Mouse (Mus musculus): ENCODE results near the gene Nlrc3. TPM values are rescaled to one million over a fixed set of nuclear protein-coding genes. Genes with fewer than 3 reads are reported as not detected.
"Not testable (repeated sequence)": the region's sequence is repeated elsewhere in the genome, so short reads cannot be mapped to it uniquely, and the experiment has no call there.

Gene Nlrc3
- polyA plus RNA-seq (2015; fragmentation: Nextera tagmentation; extraction: Ambion mirVana), result 1.5 and 1.7 TPM in 2 replicates

DNA sequence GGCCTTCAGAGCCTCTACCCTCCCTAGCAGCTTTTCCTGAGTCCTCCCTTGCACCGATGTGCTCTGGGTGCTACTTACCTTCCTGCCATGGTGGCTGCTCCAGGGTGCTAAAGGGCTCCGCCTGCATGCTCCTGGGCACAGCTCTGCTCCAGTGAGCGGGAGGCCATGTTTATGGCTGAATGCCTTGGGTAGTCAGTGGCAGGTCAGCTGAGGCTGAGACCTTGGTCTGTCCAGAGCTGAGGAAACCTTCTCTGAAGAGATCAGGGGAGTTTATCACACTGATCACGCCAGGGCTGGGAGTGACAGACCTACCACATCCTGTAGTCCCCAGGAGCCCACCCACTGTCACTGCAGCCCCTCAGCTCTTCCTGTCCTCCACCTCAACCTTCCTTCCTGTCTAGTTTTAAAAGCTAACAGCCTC, at the start of gene Nlrc3:
Gene Nlrc3, minus strand, starts transcription at position 382 of the 421 bp plus-strand sequence.
- Histone ChIP-seq H3K27ac (replicated peaks) (peak within 1 kb of the TSS; percentile 42; the same call in 1 of the 2 replicates), H3K4me3 (no peak within 1 kb of the TSS), H3K4me2 (no peak within 1 kb of the TSS), H3K9me3 (no peaks in the 10 kb centered on the region), H3K27me3 (replicated peaks) (no peaks in the 10 kb centered on the region), H3K36me3 (peaks cover 36% of the 10 kb centered on the region), H3K4me1 (peaks cover 11% of the 10 kb centered on the region), H3K9ac (no peak within 1 kb of the TSS)
- ATAC-seq (ENCODE audit: extremely low read depth, insufficient number of reproducible peaks, low FRiP score, low TSS enrichment), result no peak
- WGBS, result 54% methylated on average over 4 of the region's 4 CpGs

- Histone ChIP-seq H3K4me3 (no peak overlapping the region), H3K27me3 (replicated peaks) (no peaks in the 10 kb centered on the region), H3K9me3 (0 out of 2 replicates have a peak, but pooled peaks cover 3% of the 10 kb centered on the region), H3K4me2 (no peak overlapping the region), H3K36me3 (no peaks in the 10 kb centered on the region), H3K27ac (replicated peaks) (no peak overlapping the region), H3K9ac (no peak overlapping the region), H3K4me1 (no peaks in the 10 kb centered on the region)
- ATAC-seq (ENCODE audit: extremely low read depth, insufficient number of reproducible peaks, low FRiP score, low TSS enrichment), result no peak
- WGBS, result 68% methylated on average over 4 of the region's 4 CpGs
These were observed 46.3 kb upstream of the Nlrc3 start for GRCm38 (mm10) chr16:4022719-4023118.

GRCm38 (mm10) chr16:4021241-4021640, 44.8 kb upstream of the Nlrc3 start:
- ATAC-seq (ENCODE audit: extremely low read depth, insufficient number of reproducible peaks, low FRiP score, low TSS enrichment), result no peak
- Histone ChIP-seq H3K4me3 (no peak overlapping the region), H3K9me3 (0 out of 2 replicates have a peak, but pooled peaks cover 3% of the 10 kb centered on the region), H3K4me2 (no peak overlapping the region), H3K27ac (replicated peaks) (no peak overlapping the region), H3K9ac (no peak overlapping the region), H3K27me3 (replicated peaks) (no peaks in the 10 kb centered on the region), H3K4me1 (no peaks in the 10 kb centered on the region), H3K36me3 (no peaks in the 10 kb centered on the region)
- 68% methylated on average over 1 of the region's 1 CpGs for WGBS

- H3K9ac ChIP-seq; ATAC-seq (ENCODE audit: extremely low read depth, insufficient number of reproducible peaks, low FRiP score, low TSS enrichment); H3K4me2 ChIP-seq; H3K36me3 ChIP-seq; H3K4me1 ChIP-seq; H3K27ac ChIP-seq (replicated peaks); H3K4me3 ChIP-seq; H3K27me3 ChIP-seq (replicated peaks): not testable (repeated sequence)
- peaks cover 10% of the 10 kb centered on the region; the same call in 1 of the 2 replicates for H3K9me3 ChIP-seq
- WGBS, result 74% methylated on average over 6 of the region's 6 CpGs
These were observed 41.0 kb upstream of the Nlrc3 start for GRCm38 (mm10) chr16:4017466-4017865.

- not testable (repeated sequence) for H3K27me3 ChIP-seq (replicated peaks); H3K9ac ChIP-seq; ATAC-seq (ENCODE audit: extremely low read depth, insufficient number of reproducible peaks, low FRiP score, low TSS enrichment); H3K36me3 ChIP-seq; H3K4me3 ChIP-seq; H3K4me1 ChIP-seq; H3K4me2 ChIP-seq; H3K9me3 ChIP-seq; H3K27ac ChIP-seq (replicated peaks)
- WGBS, result 72% methylated on average over 17 of the region's 17 CpGs
These were observed 40.4 kb upstream of the Nlrc3 start for GRCm38 (mm10) chr16:4016786-4017185.

GRCm38 (mm10) chr16:4014040-4014668, 37.7 kb upstream of the Nlrc3 start:
- Histone ChIP-seq H3K36me3 (no peaks in the 10 kb centered on the region), H3K27ac (replicated peaks) (no peak overlapping the region), H3K4me2 (no peak overlapping the region), H3K4me1 (no peaks in the 10 kb centered on the region), H3K9me3 (peaks cover 7% of the 10 kb centered on the region; the same call in 1 of the 2 replicates), H3K9ac (no peak overlapping the region), H3K4me3 (no peak overlapping the region), H3K27me3 (replicated peaks) (no peaks in the 10 kb centered on the region)
- ATAC-seq (ENCODE audit: extremely low read depth, insufficient number of reproducible peaks, low FRiP score, low TSS enrichment), result no peak
- 61% methylated on average over 5 of the region's 5 CpGs for WGBS

DNA sequence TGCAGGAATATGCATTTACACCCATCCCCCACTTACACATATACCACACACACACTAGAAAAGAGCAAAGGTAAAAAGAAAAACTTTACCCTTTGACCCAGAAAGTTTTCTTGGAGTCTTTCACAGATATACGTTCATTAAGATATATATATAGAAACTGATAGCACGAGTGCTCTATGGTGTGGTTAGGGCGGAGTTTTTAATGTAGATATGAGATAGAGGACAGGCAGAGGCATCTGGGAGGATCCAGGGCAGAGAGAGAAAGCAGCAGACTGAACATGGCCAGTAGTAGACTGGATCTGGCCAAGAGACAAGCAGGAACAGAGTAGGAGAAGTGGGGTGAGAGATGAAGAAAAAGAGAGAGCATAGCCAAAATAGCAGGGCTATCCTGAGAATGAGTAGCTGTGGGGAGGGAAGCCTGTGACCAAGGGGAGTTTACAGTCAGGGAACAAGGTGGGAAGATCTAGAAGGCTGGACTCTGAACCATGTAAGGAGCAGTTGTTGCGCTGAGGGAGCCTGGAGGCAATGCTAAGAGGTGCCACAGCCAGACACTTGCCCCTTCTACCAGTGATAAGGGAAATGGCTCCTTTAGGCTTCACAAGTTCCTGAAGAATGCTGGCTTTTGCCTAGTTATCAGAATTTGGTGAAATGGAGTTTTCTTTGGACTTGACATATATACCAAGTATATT, 36.6 kb upstream of the Nlrc3 start:
- Histone ChIP-seq H3K4me3 (no peak overlapping the region), H3K9ac (no peak overlapping the region), H3K36me3 (no peaks in the 10 kb centered on the region), H3K4me1 (no peaks in the 10 kb centered on the region), H3K27me3 (replicated peaks) (no peaks in the 10 kb centered on the region), H3K27ac (replicated peaks) (no peak overlapping the region), H3K9me3 (peaks cover 7% of the 10 kb centered on the region; the same call in 1 of the 2 replicates), H3K4me2 (no peak overlapping the region)
- no peak for ATAC-seq (ENCODE audit: extremely low read depth, insufficient number of reproducible peaks, low FRiP score, low TSS enrichment)
- WGBS, result 50% methylated on average over 4 of the region's 4 CpGs

- Histone ChIP-seq H3K27ac (replicated peaks) (peak within 1 kb of the TSS; percentile 91), H3K36me3 (peaks cover 27% of the 10 kb centered on the region), H3K4me3 (peak within 1 kb of the TSS; percentile 88), H3K9ac (peak within 1 kb of the TSS; percentile 92), H3K27me3 (replicated peaks) (no peaks in the 10 kb centered on the region), H3K4me2 (peak within 1 kb of the TSS; percentile 86), H3K4me1 (peaks cover 15% of the 10 kb centered on the region), H3K9me3 (no peaks in the 10 kb centered on the region)
- ATAC-seq (ENCODE audit: extremely low read depth, insufficient number of reproducible peaks, low FRiP score, low TSS enrichment), result peak; percentile 90
- WGBS, result 1% methylated on average over 58 of the region's 58 CpGs
These were observed 27.3 kb upstream of the Nlrc3 start, which contains the start of gene Slx4 for GRCm38 (mm10) chr16:4003489-4004398. Slx4 (minus strand) TSS chr16:4003770.

DNA sequence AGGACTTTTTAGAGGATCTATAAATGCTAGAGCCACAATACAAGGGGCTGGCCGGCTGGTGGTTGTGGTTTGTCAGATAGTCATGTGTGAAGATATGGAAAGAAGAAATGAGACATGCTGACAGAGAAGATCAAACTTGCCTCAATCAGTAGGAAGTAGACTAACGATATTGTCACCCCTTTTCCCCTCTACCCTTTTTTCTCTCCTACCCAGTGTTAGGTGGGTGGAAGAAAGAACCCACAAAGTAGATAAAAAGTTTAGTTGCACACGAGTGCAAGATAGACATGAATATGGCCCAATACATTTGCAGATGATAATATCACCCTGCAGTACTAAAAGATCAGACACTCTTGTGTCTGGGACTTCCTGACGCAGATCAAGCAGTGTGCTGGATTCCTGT, 12.0 kb upstream of the Nlrc3 start:
- H3K36me3 ChIP-seq, result peaks cover 99% of the 10 kb centered on the region
- no peaks in the 10 kb centered on the region for H3K4me1 ChIP-seq
- H3K27me3 ChIP-seq (replicated peaks), result no peaks in the 10 kb centered on the region
- 87% methylated on average over 4 of the region's 4 CpGs for WGBS
- H3K27ac ChIP-seq (replicated peaks), result no peak overlapping the region
- H3K9ac ChIP-seq, result no peak overlapping the region
- H3K4me3 ChIP-seq, result no peak overlapping the region
- no peaks in the 10 kb centered on the region for H3K9me3 ChIP-seq
- no peak overlapping the region for H3K4me2 ChIP-seq
- no peak for ATAC-seq (ENCODE audit: extremely low read depth, insufficient number of reproducible peaks, low FRiP score, low TSS enrichment)

- Histone ChIP-seq H3K4me3 (no peak overlapping the region), H3K4me1 (no peaks in the 10 kb centered on the region), H3K9me3 (no peaks in the 10 kb centered on the region), H3K27me3 (replicated peaks) (no peaks in the 10 kb centered on the region), H3K4me2 (no peak overlapping the region), H3K27ac (replicated peaks) (no peak overlapping the region), H3K36me3 (peaks cover 100% of the 10 kb centered on the region), H3K9ac (no peak overlapping the region)
- no peak for ATAC-seq (ENCODE audit: extremely low read depth, insufficient number of reproducible peaks, low FRiP score, low TSS enrichment)
- 79% methylated on average over 7 of the region's 7 CpGs for WGBS
These were observed 6.8 kb upstream of the Nlrc3 start for GRCm38 (mm10) chr16:3983146-3983700.

- H3K9me3 ChIP-seq, result no peaks in the 10 kb centered on the region
- H3K36me3 ChIP-seq, result peaks cover 95% of the 10 kb centered on the region
- WGBS, result 88% methylated on average over 4 of the region's 4 CpGs
- no peaks in the 10 kb centered on the region for H3K27me3 ChIP-seq (replicated peaks)
- no peak for ATAC-seq (ENCODE audit: extremely low read depth, insufficient number of reproducible peaks, low FRiP score, low TSS enrichment)
- no peak overlapping the region for H3K4me2 ChIP-seq
- H3K4me3 ChIP-seq, result no peak overlapping the region
- H3K4me1 ChIP-seq, result no peaks in the 10 kb centered on the region; the same call in 1 of the 2 replicates
- no peak overlapping the region for H3K9ac ChIP-seq
- no peak overlapping the region for H3K27ac ChIP-seq (replicated peaks)
These were observed 5.7 kb upstream of the Nlrc3 start for GRCm38 (mm10) chr16:3982173-3982572.
